Mouse (Mus musculus): ENCODE data around the gene Pskh1.

DNA sequence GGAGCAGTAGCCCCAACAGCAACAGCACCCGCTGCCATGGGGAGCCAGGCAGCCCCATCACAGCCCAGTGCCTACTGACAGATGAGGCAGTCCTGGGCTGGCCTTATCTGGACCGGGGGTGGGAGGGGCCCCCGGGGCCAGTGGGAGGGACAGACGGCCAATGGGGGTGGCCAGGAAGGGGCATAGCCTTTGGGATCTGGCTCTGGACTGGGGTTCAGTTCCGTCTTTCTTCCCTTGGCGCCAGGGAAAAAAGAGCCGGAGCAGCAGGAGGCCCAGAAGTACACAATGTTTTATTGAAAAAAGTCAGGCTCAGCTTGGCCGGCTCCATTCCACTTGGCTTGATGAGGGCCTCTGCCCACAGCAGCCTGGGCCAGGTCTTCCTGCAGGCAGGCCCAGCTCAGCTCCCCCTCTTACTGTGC is 43.1 kb downstream of the Pskh1 start, which contains the start of gene Lcat:
- no peak for TF ChIP-seq POLR2A (IDR thresholded peaks at IDR 0.05; ENCODE audit: control insufficient read depth, extremely low read depth, insufficient read depth, low read length, poor library complexity)
- TF ChIP-seq CTCF (IDR thresholded peaks at IDR 0.05; ENCODE audit: borderline replicate concordance, control insufficient read depth, extremely low read depth, insufficient read depth, low read length, poor library complexity): no peak

Measured in thymus, adult 2 months (tissue).